ENCODE assay signal across 36 mouse cellular contexts in the genomic region with DNA sequence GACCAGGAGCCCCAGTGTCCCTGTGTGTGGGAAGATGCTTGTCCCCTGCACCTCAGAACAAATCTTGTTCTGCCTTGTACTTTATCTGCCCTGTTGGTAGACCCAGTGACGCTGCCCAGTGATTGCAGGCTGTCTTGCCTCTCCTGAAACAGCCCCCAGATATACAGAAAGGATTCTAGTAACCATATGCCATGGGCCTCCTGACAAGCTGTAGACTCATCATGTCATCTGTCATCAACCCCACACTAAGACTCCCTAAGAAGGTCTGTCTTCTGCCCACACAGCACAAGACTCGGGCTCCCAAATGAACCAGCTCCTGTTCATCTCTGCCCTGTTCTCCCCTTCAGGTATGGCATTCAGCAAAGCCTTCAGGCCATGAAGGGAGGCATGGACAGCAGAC. TPM values are rescaled to one million over a fixed set of nuclear protein-coding genes. Genes with fewer than 3 reads are reported as not detected.
DNase-seq lines count a peak whose midpoint lies in the region; ATAC-seq lines count a peak whose summit lies in the region.
"Had no signal": no experiment of that assay in that cellular context is flagged by ENCODE, and none has a peak within 500 bp of the region (broad histone marks: within the 10 kb centered on the region; RNA-seq: fewer than 3 reads in every experiment).

No protein-coding gene starts in this region.

- peaks cover 3% of the 10 kb centered on the region; the same call in 1 of the 2 replicates for H3K9me3 ChIP-seq in hindbrain, embryonic 14.5 days (ENCODE audit: control insufficient read depth, low read length)
- H3K9me3 ChIP-seq in forebrain, embryonic 13.5 days (replicated peaks): peaks cover 6% of the 10 kb centered on the region
- H3K9me3 ChIP-seq: G1E had no signal

- no peak for ATAC-seq in hindbrain, embryonic 14.5 days (ENCODE audit: low FRiP score)
- no peak for ATAC-seq in forebrain, embryonic 13.5 days
- ATAC-seq: forebrain, embryonic 16.5 days; intestine, postnatal 0 days; liver, embryonic 12.5 days; liver, postnatal 0 days; midbrain, embryonic 16.5 days had no signal

- no peaks in the 10 kb centered on the region for H3K4me1 ChIP-seq in hindbrain, embryonic 14.5 days (replicated peaks; ENCODE audit: control insufficient read depth, insufficient read depth, low read length)
- H3K4me1 ChIP-seq in forebrain, embryonic 13.5 days: no peaks in the 10 kb centered on the region
- H3K4me1 ChIP-seq: embryonic facial prominence, embryonic 13.5 days; forebrain, embryonic 10.5 days; hindbrain, embryonic 13.5 days; liver, embryonic 12.5 days; neural tube, embryonic 12.5 days had no signal

- peak; percentile 5 to 30 for DNase-seq in frontal cortex, adult 2 months (ENCODE audit: extremely low spot score in 1 of 2, low spot score in 1 of 2)
- no peak for DNase-seq in frontal cortex, postnatal 14 days (ENCODE audit: low spot score in 2 of 2)
- peak; percentile 13 for DNase-seq in right cerebral cortex, adult 18-20 months
- DNase-seq in right cerebral cortex, postnatal 25 days: no peak
- peak; percentile 13 for DNase-seq in layer of hippocampus, adult 11-12 months (ENCODE audit: low spot score)
- DNase-seq in layer of hippocampus, adult 9-11 months: peak; percentile 23
- no peak for DNase-seq in hindbrain, embryonic 14.5 days (ENCODE audit: low spot score)
- DNase-seq: adrenal gland, postnatal 10 days; cerebellum, adult 11 months; cerebellum, adult 9-11 months; gastrocnemius, postnatal 25 days; heart, adult 18-20 months; heart, postnatal 4 days; kidney, adult 9 months; kidney, postnatal 14 days; liver, postnatal 0 days; lung, postnatal 36 days; thymus, postnatal 25 days had no signal

- 83% methylated on average over 2 of the region's 2 CpGs for WGBS in hindbrain, embryonic 14.5 days
- WGBS in forebrain, embryonic 13.5 days: 85% methylated on average over 2 of the region's 2 CpGs

- no peak overlapping the region for H3K4me3 ChIP-seq in hindbrain, embryonic 14.5 days (replicated peaks; ENCODE audit: low read length)
- no peak overlapping the region for H3K4me3 ChIP-seq in forebrain, embryonic 13.5 days
- H3K4me3 ChIP-seq: embryonic facial prominence, embryonic 13.5 days; forebrain, embryonic 10.5 days; hindbrain, embryonic 13.5 days; liver, embryonic 12.5 days; myocyte; neural tube, embryonic 12.5 days had no signal

- H3K27ac ChIP-seq in hindbrain, embryonic 14.5 days: no peak overlapping the region
- no peak overlapping the region for H3K27ac ChIP-seq in forebrain, embryonic 13.5 days
- H3K27ac ChIP-seq: embryonic facial prominence, embryonic 13.5 days; forebrain, embryonic 10.5 days; hindbrain, embryonic 13.5 days; liver, embryonic 12.5 days; neural tube, embryonic 12.5 days had no signal

- no peak overlapping the region for H3K9ac ChIP-seq in hindbrain, embryonic 14.5 days
- no peak overlapping the region for H3K9ac ChIP-seq in forebrain, embryonic 13.5 days
- H3K9ac ChIP-seq: embryonic facial prominence, embryonic 13.5 days; hindbrain, embryonic 13.5 days; liver, embryonic 12.5 days; liver, postnatal 0 days; neural tube, embryonic 12.5 days had no signal

- no peaks in the 10 kb centered on the region for H3K27me3 ChIP-seq in hindbrain, embryonic 14.5 days (ENCODE audit: control insufficient read depth, insufficient read depth, low read length)
- no peaks in the 10 kb centered on the region for H3K27me3 ChIP-seq in forebrain, embryonic 13.5 days
- H3K27me3 ChIP-seq: embryonic facial prominence, embryonic 13.5 days; hindbrain, embryonic 13.5 days; liver, embryonic 12.5 days; neural tube, embryonic 12.5 days had no signal

- H3K36me3 ChIP-seq in hindbrain, embryonic 14.5 days (replicated peaks; ENCODE audit: control insufficient read depth, insufficient read depth): no peaks in the 10 kb centered on the region
- H3K36me3 ChIP-seq in forebrain, embryonic 13.5 days (ENCODE audit: poor library complexity, severe bottlenecking): no peaks in the 10 kb centered on the region
- H3K36me3 ChIP-seq: embryonic facial prominence, embryonic 13.5 days; forebrain, embryonic 10.5 days; G1E; hindbrain, embryonic 13.5 days; liver, embryonic 12.5 days; neural tube, embryonic 12.5 days had no signal

- no peak overlapping the region for H3K4me2 ChIP-seq in hindbrain, embryonic 14.5 days (replicated peaks)
- H3K4me2 ChIP-seq in forebrain, embryonic 13.5 days: no peak overlapping the region
- H3K4me2 ChIP-seq: embryonic facial prominence, embryonic 13.5 days; heart, embryonic 11.5 days; hindbrain, embryonic 13.5 days; liver, embryonic 12.5 days; midbrain, embryonic 11.5 days; neural tube, embryonic 12.5 days had no signal

RNA-seq across cellular contexts. Expression of a gene that starts 2.0 kb away (rescaled TPM):
- not detected in 2 replicates for polyA plus RNA-seq in frontal cortex, adult 2 months (2012; rRNA removed)
- polyA plus RNA-seq in hindbrain, embryonic 14.5 days (2014; fragmentation: Nextera tagmentation; extraction: Ambion mirVana): not detected in 2 replicates
- not detected in 2 replicates for polyA plus RNA-seq in forebrain, embryonic 13.5 days (2015; fragmentation: Nextera tagmentation; extraction: Ambion mirVana)
- polyA plus RNA-seq: embryonic facial prominence, embryonic 13.5 days; forebrain, embryonic 10.5 days; forebrain, embryonic 16.5 days; G1E; heart, embryonic 11.5 days; heart, embryonic 16.5 days; hindbrain, embryonic 13.5 days; intestine, postnatal 0 days; limb, embryonic 14.5 days; liver, embryonic 12.5 days; liver, postnatal 0 days; lung, embryonic 16.5 days; midbrain, embryonic 11.5 days; midbrain, embryonic 16.5 days; myocyte; neural tube, embryonic 12.5 days; spleen, adult 2 months; testis, adult 2 months had no signal

RNA-seq across cellular contexts. Expression of a gene that starts 12.1 kb away (rescaled TPM):
- not detected in 2 replicates for polyA plus RNA-seq in frontal cortex, adult 2 months (2012; rRNA removed)
- not detected in 2 replicates for polyA plus RNA-seq in hindbrain, embryonic 14.5 days (2014; fragmentation: Nextera tagmentation; extraction: Ambion mirVana)
- polyA plus RNA-seq in forebrain, embryonic 13.5 days (2015; fragmentation: Nextera tagmentation; extraction: Ambion mirVana): not detected in 2 replicates
- polyA plus RNA-seq: embryonic facial prominence, embryonic 13.5 days; forebrain, embryonic 10.5 days; forebrain, embryonic 16.5 days; G1E; heart, embryonic 11.5 days; hindbrain, embryonic 13.5 days; intestine, postnatal 0 days; limb, embryonic 14.5 days; liver, embryonic 12.5 days; liver, postnatal 0 days; lung, embryonic 16.5 days; midbrain, embryonic 16.5 days; myocyte; neural tube, embryonic 12.5 days; spleen, adult 2 months; testis, adult 2 months had no signal

RNA-seq across cellular contexts. Expression of a gene that starts 28.2 kb away (rescaled TPM):
- polyA plus RNA-seq in frontal cortex, adult 2 months (2012; rRNA removed): 0.42 and 0.68 TPM in 2 replicates
- polyA plus RNA-seq in hindbrain, embryonic 14.5 days (2014; fragmentation: Nextera tagmentation; extraction: Ambion mirVana): 0.19 and 0.33 TPM in 2 replicates
- polyA plus RNA-seq in forebrain, embryonic 13.5 days (2015; fragmentation: Nextera tagmentation; extraction: Ambion mirVana): 0.12 TPM in 1 of 2 replicates, not detected in the other
- polyA plus RNA-seq: forebrain, embryonic 10.5 days; forebrain, embryonic 16.5 days; G1E; heart, embryonic 11.5 days; midbrain, embryonic 16.5 days; myocyte; testis, adult 2 months had no signal

RNA-seq across cellular contexts. Expression of a gene that starts 46.9 kb away (rescaled TPM):
- polyA plus RNA-seq in frontal cortex, adult 2 months (2012; rRNA removed): 1.2 and 1.6 TPM in 2 replicates
- 0.40 and 0.64 TPM in 2 replicates for polyA plus RNA-seq in hindbrain, embryonic 14.5 days (2014; fragmentation: Nextera tagmentation; extraction: Ambion mirVana)
- polyA plus RNA-seq in forebrain, embryonic 13.5 days (2015; fragmentation: Nextera tagmentation; extraction: Ambion mirVana): 0.26 and 0.60 TPM in 2 replicates

RNA-seq across cellular contexts. Expression of a gene that starts 48.1 kb away (rescaled TPM):
- polyA plus RNA-seq in frontal cortex, adult 2 months (2012; rRNA removed): 1.7 and 2.1 TPM in 2 replicates
- polyA plus RNA-seq in hindbrain, embryonic 14.5 days (2014; fragmentation: Nextera tagmentation; extraction: Ambion mirVana): 0.82 and 0.91 TPM in 2 replicates
- 0.26 and 0.53 TPM in 2 replicates for polyA plus RNA-seq in forebrain, embryonic 13.5 days (2015; fragmentation: Nextera tagmentation; extraction: Ambion mirVana)

Comparison
In these comparisons a context has a peak if more than half of its experiments do, and no peak if none do; other contexts are left out.
1. DNase-seq: peak in frontal cortex, adult 2 months (2 of 2), right cerebral cortex, adult 18-20 months (single experiment), layer of hippocampus, adult 11-12 months (single experiment) and layer of hippocampus, adult 9-11 months (single experiment); none in frontal cortex, postnatal 14 days (0 of 2), right cerebral cortex, postnatal 25 days (single experiment) and hindbrain, embryonic 14.5 days (single experiment).